Mouse (Mus musculus) heart, embryonic 14.5 days (tissue): ENCODE measurements around the gene Krt15. TPM values are rescaled to one million over a fixed set of nuclear protein-coding genes. Genes with fewer than 3 reads are reported as not detected.

Experiments
- ATAC-seq: fragments of 200-750 bp; cut with Nextera tagmentation; 2 replicates; pipeline ENCODE4 v1.8.0; 2017; ENCODE audit warnings: low read depth, moderate TSS enrichment; ENCODE audit not compliant: insufficient number of reproducible peaks, insufficient read depth, low FRiP score
- H3K27ac ChIP-seq, 2 experiments: fragments of 200-500 bp in 1 of 2; fragments of 300-500 bp in 1 of 2; sonication (generic) in 1 of 2; replicated peaks in 1 of 2; 2 replicates each; pipeline ENCODE4 v1.5.1; 2012 to 2014; ENCODE audit warnings: low read depth in 2 of 2, low read length in 2 of 2, control low read depth in 1 of 2, mild to moderate bottlenecking in 1 of 2, mixed read lengths in 1 of 2; ENCODE audit not compliant: control insufficient read depth in 1 of 2, insufficient read depth in 1 of 2
- H3K27me3 ChIP-seq: fragments of 300-500 bp; sonication (generic); 2 replicates; pipeline ENCODE4 v1.6.1; 2014; ENCODE audit warnings: mild to moderate bottlenecking, low read length, control low read depth; ENCODE audit not compliant: control insufficient read depth, insufficient read depth
- H3K36me3 ChIP-seq: fragments of 300-500 bp; sonication (generic); 2 replicates; pipeline ENCODE4 v1.6.1; 2014; ENCODE audit warnings: mild to moderate bottlenecking, control low read depth, low read length, mixed read lengths; ENCODE audit not compliant: control insufficient read depth, insufficient read depth
- H3K4me1 ChIP-seq, 2 experiments: fragments of 200-500 bp in 1 of 2; fragments of 300-500 bp in 1 of 2; sonication (generic) in 1 of 2; 2 replicates each; pipeline ENCODE4 v1.6.1; 2012 to 2014; ENCODE audit warnings: low read length in 2 of 2, control low read depth in 1 of 2, mixed read lengths in 1 of 2; ENCODE audit not compliant: control insufficient read depth in 2 of 2, insufficient read depth in 2 of 2
- H3K4me2 ChIP-seq: fragments of 300-500 bp; sonication (generic); 2 replicates; pipeline ENCODE4 v1.6.1; 2014; ENCODE audit warnings: mild to moderate bottlenecking, low read length
- H3K4me3 ChIP-seq, 2 experiments: fragments of 200-500 bp in 1 of 2; fragments of 300-500 bp in 1 of 2; sonication (generic) in 1 of 2; 2 replicates each; pipeline ENCODE4 v1.5.1; 2012 to 2014; ENCODE audit warnings: low read length in 2 of 2, mild to moderate bottlenecking in 2 of 2, control low read depth in 1 of 2, low read depth in 1 of 2, moderate library complexity in 1 of 2; ENCODE audit not compliant: control insufficient read depth in 1 of 2, insufficient read depth in 1 of 2
- H3K9ac ChIP-seq: fragments of 300-500 bp; sonication (generic); 2 replicates; pipeline ENCODE4 v1.6.1; 2014; ENCODE audit warnings: mild to moderate bottlenecking, low read length
- H3K9me3 ChIP-seq: fragments of 300-500 bp; sonication (generic); 2 replicates; pipeline ENCODE4 v1.6.1; 2016; ENCODE audit warnings: low read length, control low read depth; ENCODE audit not compliant: control insufficient read depth
- WGBS: fragments of 180-500 bp; shearing (Covaris S2); extraction: QIAGEN DNeasy Blood & Tissue Kit; methylation state at CpG from one replicate; pipeline ENCODE4 v1.1.7; 2014; 5-methylcytosine and 5-hydroxymethylcytosine counted together
- polyA plus RNA-seq: library from polyadenylated mRNA; unstranded; fragments of >200 nt; fragmentation: Nextera tagmentation; extraction: Ambion mirVana; gene quantifications from 2 replicates; pipeline ENCODE4 v1.2.1, GENCODE M21; 2014

Krt15 gene
- polyA plus RNA-seq, 1 experiment from 2014 or later, result 0.50 TPM

GRCm38 (mm10) chr11:100124901-100125300, 10.8 kb downstream of the Krt15 start:
- H3K27me3 ChIP-seq, result peaks cover 4% of the 10 kb centered on the region; the same call in 1 of the 2 replicates
- no peak overlapping the region for H3K4me2 ChIP-seq
- no peak overlapping the region for H3K4me3 ChIP-seq
- no peaks in the 10 kb centered on the region for H3K9me3 ChIP-seq
- H3K36me3 ChIP-seq, result no peaks in the 10 kb centered on the region
- no peak overlapping the region for H3K9ac ChIP-seq
- H3K27ac ChIP-seq, result no peak overlapping the region
- peaks cover 3 to 5% of the 10 kb centered on the region in 2 experiments; a peak in 1 of 4 replicates for H3K4me1 ChIP-seq
- ATAC-seq, result no peak
- WGBS, result 73% methylated on average over 7 of the region's 7 CpGs

GRCm38 (mm10) chr11:100121466-100121865, 14.3 kb downstream of the Krt15 start, which contains the start of gene Krt13:
Gene Krt13 (minus strand): TSS chr11:100121566.
- H3K4me1 ChIP-seq, result peaks cover 3 to 5% of the 10 kb centered on the region in 2 experiments; a peak in 1 of 4 replicates
- H3K36me3 ChIP-seq, result no peaks in the 10 kb centered on the region
- no peak for ATAC-seq
- 79% methylated on average over 3 of the region's 3 CpGs for WGBS
- H3K4me2 ChIP-seq, result no peak within 1 kb of the TSS
- no peak within 1 kb of the TSS for H3K9ac ChIP-seq
- H3K27ac ChIP-seq, result no peak within 1 kb of the TSS
- H3K9me3 ChIP-seq, result no peaks in the 10 kb centered on the region
- H3K4me3 ChIP-seq, result no peak within 1 kb of the TSS
- H3K27me3 ChIP-seq, result peaks cover 4% of the 10 kb centered on the region; the same call in 1 of the 2 replicates

GRCm38 (mm10) chr11:100120331-100120730, 15.4 kb downstream of the Krt15 start:
- Histone ChIP-seq H3K4me3 (no peak overlapping the region), H3K27me3 (peaks cover 4% of the 10 kb centered on the region; the same call in 1 of the 2 replicates), H3K36me3 (no peaks in the 10 kb centered on the region), H3K4me1 (peaks cover under 1 to 3% of the 10 kb centered on the region in 2 experiments; a peak in 1 of 4 replicates), H3K9me3 (no peaks in the 10 kb centered on the region), H3K9ac (no peak overlapping the region), H3K27ac (no peak overlapping the region), H3K4me2 (no peak overlapping the region)
- ATAC-seq, result no peak
- 36% methylated on average over 5 of the region's 5 CpGs for WGBS

- Histone ChIP-seq H3K27ac (no peak overlapping the region), H3K4me2 (no peak overlapping the region), H3K9ac (no peak overlapping the region), H3K27me3 (no peaks in the 10 kb centered on the region), H3K9me3 (no peaks in the 10 kb centered on the region), H3K4me3 (no peak overlapping the region), H3K36me3 (no peaks in the 10 kb centered on the region), H3K4me1 (no peaks in the 10 kb centered on the region)
- ATAC-seq, result no peak
- 65% methylated on average over 2 of the region's 2 CpGs for WGBS
These were observed 22.0 kb downstream of the Krt15 start for GRCm38 (mm10) chr11:100113742-100114029.

- ATAC-seq, result no peak
These were observed 22.6 kb downstream of the Krt15 start for GRCm38 (mm10) chr11:100112935-100113741.

GRCm38 (mm10) chr11:100105576-100106122, 30.1 kb downstream of the Krt15 start, which contains the start of gene Krt36:
Gene Krt36 (minus strand): TSS chr11:100105626.
- H3K27ac ChIP-seq, result no peak within 1 kb of the TSS
- no peaks in the 10 kb centered on the region for H3K36me3 ChIP-seq
- no peaks in the 10 kb centered on the region for H3K27me3 ChIP-seq
- 86% methylated on average over 6 of the region's 6 CpGs for WGBS
- no peaks in the 10 kb centered on the region for H3K9me3 ChIP-seq
- H3K9ac ChIP-seq, result no peak within 1 kb of the TSS
- ATAC-seq, result no peak
- H3K4me1 ChIP-seq, result no peaks in the 10 kb centered on the region
- no peak within 1 kb of the TSS for H3K4me2 ChIP-seq
- H3K4me3 ChIP-seq, result no peak within 1 kb of the TSS

More at GRCm38 (mm10) chr11:100112935-100113741, 22.6 kb downstream of the Krt15 start:
- H3K9ac ChIP-seq, result no peak overlapping the region
- no peaks in the 10 kb centered on the region for H3K36me3 ChIP-seq
- H3K27me3 ChIP-seq, result no peaks in the 10 kb centered on the region
- H3K4me3 ChIP-seq, result no peak overlapping the region
- no peak overlapping the region for H3K27ac ChIP-seq
- no peaks in the 10 kb centered on the region for H3K4me1 ChIP-seq
- H3K9me3 ChIP-seq, result no peaks in the 10 kb centered on the region
- WGBS, result 75% methylated on average over 11 of the region's 11 CpGs
- H3K4me2 ChIP-seq, result no peak overlapping the region

- H3K27ac ChIP-seq, result no peak overlapping the region
- H3K4me3 ChIP-seq, result no peak overlapping the region
- H3K9me3 ChIP-seq, result no peaks in the 10 kb centered on the region
- WGBS, result 44% methylated on average over 15 of the region's 15 CpGs
- no peak overlapping the region for H3K9ac ChIP-seq
- H3K27me3 ChIP-seq, result no peaks in the 10 kb centered on the region
- H3K4me1 ChIP-seq, result no peaks in the 10 kb centered on the region
- H3K4me2 ChIP-seq, result no peak overlapping the region
- no peaks in the 10 kb centered on the region for H3K36me3 ChIP-seq
- ATAC-seq, result no peak
These were observed 32.9 kb downstream of the Krt15 start for GRCm38 (mm10) chr11:100102693-100103429.
